Mouse (Mus musculus) lung, adult 2 months (tissue): ENCODE data around the gene Ropn1.

Experiments
- CTCF ChIP-seq: fragments of 200-500 bp; IDR thresholded peaks from 2 replicates; pipeline ENCODE4 v1.5.1; 2011; ENCODE audit warnings: mild to moderate bottlenecking, low read length, control low read depth; ENCODE audit not compliant: insufficient read depth
- POLR2A ChIP-seq: fragments of 200-500 bp; IDR thresholded peaks from 2 replicates; pipeline ENCODE4 v1.6.1; 2011; ENCODE audit warnings: low read depth, mild to moderate bottlenecking, control low read depth, low read length, borderline replicate concordance; ENCODE audit errors: extremely low read depth

DNA sequence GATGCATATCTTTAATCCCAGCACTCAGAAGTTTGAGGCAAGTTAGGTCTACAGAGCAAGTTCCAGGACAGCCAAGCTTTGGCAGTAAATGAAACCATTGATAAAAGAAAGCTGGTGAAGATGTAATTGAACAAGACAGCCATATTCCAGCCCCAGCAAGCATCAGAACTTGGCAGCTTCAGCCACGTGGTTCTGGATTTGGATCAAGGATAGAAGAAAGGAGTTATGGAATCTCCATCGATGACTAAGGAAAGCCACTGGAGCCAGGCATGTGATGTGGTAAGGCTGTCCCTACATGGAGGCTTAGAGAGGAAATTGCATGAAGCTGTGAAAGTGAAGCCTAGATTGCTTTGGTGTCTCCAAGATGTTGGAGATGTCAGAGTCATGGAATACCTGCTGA lies 35.7 kb upstream of the Ropn1 start:
- TF ChIP-seq POLR2A (no peak), CTCF (no peak)
